Mouse (Mus musculus): ENCODE data around the gene 4930503B20Rik.
A peak's percentile ranks its signal among the peaks of the same experiment; 100 is the strongest.

4930503B20Rik gene

DNA sequence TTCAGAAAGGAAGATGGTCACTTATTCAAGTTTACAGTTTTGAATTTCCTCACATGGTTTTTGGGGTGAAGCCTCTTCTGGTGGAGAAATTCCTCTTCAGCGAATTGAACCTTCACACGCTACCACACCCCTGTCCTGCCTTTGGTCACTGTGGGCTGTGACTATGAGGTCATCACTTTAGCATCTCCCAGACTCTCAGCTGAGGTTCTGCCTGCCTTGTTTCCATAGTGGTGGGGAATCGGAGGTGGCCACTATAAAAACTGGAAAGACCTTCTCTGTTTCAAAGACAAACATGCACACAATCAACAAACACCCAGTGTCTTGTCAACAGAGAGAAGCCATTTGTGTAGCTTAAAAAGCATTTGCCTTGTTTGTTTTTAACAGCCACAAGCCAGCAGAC lies at the start of gene 4930503B20Rik:
Gene 4930503B20Rik (minus strand): TSS at position 101 of the 400 bp plus-strand sequence.
- DNase-seq (ENCODE audit: low spot score) = no peak

DNA sequence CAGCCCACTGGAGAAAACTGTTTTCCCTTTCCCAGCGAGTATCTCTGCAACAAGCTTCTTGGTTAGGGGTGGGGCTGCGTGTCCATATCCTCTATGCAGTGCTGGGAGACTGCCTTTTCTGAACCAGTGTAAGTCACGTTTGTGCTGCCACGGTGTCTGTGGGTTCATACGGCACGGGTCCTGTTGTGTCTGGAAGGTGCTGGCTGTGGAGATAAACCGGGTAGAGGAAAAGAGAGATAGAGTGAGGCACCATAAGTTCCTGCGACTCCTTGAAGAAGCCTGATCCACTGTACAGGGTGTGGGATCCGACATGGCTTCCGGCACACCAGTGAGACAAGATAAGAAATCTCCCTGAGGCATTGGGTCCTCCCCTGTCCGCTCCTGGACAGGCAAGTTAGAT lies 48.9 kb upstream of the 4930503B20Rik start:
- no peak for DNase-seq (ENCODE audit: low spot score)

DNA sequence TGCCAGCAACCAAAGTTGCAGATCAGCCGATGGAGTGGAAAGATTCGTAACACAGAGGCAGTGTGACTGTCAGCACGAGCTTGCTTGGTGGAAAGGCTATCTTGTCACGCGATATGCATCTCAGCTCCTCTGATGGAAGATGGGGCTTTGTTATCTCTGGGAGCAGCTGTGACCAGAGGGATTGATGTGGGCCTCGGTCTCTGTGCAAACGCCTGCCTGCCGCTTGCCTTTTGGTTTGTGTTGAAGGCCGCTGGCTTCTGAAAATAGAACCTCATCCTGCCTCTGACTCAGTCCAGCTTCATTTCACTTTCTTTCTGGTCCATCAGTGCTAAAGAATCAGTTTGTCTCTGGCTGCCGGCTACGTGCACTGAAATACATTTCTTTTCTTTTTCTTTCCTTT lies 47.9 kb upstream of the 4930503B20Rik start:
- DNase-seq (ENCODE audit: low spot score) = peak; percentile 29

DNA sequence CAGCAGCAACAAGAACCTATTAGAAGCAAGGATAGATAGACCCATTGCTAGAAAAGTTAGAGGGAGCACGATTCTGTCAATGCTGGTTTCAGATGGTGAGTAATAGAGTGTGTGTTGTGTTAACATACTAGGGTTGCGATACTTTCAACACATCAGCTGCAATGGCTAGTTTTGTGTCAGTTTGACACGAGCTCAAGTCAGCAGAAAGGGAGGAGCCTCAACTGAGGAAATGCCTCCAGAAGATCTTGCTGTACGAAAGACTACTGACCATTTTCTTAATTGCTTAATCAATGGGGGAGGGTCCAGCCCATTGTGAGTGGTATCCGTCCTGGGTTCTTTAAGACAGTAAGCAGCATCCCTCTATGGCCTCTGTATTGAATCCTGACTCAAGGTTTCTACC lies 41.4 kb upstream of the 4930503B20Rik start:
- no peak for DNase-seq (ENCODE audit: low spot score)

DNA sequence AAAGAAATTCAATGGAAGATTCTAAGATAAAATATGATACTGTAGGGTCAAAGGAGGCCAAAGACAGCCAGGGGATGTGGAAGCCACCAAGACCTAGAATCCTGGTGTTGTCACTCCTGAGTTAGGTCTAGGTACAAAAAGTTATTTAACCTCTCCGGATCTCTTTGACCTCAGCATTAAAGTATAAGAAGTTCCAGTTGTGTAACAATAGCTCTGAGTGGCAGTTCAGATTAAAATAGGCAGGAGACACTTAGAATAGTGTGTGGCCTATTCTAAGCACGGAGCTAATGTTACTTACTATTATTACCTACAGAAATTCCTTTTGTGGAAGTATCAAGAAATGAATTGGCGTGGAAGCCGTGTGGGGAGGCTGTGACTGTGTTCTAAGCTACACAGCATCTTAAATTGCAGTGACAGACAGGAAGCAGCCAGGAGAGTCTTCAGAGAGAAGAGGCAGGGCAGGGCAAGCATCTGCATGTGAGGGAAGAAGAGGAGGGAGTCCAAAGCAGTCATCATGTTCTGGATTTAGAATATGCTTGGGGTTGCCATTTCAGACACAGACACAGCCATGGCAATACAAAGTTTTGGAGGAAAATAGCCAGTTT lies 36.1 kb upstream of the 4930503B20Rik start:
- no peak for DNase-seq (ENCODE audit: low spot score)

DNA sequence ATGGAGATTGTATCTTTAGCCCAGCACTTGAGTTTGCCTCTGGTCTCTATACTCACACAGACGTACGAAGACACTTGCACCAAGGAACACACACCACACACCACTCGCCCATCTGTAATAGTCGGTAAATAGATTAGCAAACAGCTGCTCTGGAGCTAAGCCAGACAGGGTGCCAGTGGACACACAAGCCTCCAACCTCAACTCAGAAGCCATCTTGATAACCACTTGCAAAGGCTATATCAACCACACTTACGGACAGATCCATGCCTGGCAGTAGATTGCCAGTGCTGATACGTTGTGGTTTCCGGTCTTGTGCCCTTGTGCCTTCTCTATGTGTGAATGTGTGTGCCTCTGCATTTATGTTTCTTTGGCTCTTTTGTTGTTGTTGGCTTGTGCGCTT lies 35.3 kb upstream of the 4930503B20Rik start:
- no peak for DNase-seq (ENCODE audit: low spot score)

DNA sequence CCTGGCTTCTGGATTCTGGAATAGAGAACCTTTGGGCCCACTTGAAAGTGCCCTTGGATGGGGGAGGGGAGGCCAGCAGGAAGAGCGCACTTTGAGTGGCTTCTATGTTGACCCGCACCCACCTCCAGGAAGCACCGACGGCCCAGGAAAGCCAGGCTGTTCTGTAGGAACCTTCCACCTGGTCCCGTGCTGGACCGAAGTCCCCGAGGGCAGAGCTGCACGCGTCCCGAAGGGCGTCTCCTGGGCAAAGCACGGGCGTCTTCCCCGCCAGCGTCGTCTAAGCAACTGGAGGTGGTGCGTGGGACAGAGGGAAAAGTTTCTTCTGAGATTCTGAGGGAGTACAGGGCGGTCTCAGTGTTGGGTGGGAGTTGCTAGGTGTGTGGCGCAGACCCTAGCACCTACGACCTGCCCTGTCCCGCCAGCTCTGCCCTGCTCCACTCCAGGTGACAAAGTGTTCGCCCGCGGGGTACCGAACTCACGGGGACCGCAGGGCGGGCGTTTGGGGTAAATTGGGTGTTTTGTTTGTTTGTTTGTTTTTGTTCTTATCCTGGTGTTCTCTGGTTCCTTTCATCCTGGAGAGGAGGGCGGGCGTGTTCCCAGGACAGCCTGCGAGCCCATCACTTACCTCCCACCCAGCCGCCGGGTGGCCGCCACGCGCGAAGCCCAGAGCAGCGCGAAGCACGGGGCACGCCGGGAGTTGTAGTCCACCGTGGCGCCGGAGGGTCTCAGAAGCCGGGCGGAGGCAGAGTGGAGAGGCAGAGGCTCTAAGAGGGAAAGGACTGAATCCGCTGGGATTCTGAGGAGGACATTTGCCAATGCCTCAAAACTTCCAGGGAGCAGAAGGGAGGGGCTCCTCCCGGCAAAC lies 33.9 kb upstream of the 4930503B20Rik start, which contains the start of gene Samd13:
Gene Samd13 (minus strand): TSS at position 782 of the 865 bp plus-strand sequence.
- peak; percentile 82 for DNase-seq (ENCODE audit: low spot score)

DNA sequence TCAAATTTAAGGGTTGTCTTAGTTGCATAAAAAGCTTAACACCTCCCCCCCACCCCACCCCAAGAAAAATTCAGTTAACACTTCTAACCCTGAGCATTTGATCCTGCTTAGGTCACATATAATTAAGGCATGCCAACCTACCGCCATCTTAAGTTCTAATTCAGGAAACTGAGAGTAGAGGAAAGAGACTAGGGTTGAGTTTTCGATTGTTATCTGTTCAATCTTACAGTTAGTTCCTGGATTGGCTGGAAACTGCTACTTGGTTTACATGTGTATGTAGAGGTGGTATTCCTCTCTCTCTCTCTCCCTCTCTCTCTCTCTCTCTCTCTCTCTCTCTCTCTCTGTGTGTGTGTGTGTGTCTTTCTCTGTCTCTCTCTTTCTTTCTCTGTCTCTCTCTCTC lies 32.0 kb upstream of the 4930503B20Rik start:
- no peak for DNase-seq (ENCODE audit: low spot score)

DNA sequence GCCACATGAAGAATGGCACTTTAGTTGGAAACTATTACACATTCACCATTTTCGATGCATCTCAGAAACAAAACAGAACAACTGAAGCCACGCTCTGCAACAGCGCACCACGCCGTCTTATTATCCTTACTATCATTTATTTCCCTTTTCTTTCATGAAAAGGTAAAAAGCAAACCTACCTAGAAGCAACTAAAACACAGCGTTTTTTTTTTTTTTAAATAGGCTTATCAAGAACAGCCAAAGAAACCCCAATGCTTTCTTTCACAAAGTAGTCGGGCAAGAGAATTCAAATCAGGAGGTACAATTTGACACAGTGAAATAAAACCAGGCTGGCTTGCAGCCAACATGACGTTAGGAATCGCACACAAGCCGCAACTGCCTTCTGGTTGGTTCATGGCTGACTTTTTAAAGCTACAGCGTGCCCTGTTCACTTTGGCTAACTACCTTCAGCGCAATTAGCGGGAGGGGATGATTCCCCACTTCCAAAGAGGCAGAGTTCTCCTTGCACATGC lies 31.1 kb upstream of the 4930503B20Rik start:
- peak; percentile 10 for DNase-seq (ENCODE audit: low spot score)

DNA sequence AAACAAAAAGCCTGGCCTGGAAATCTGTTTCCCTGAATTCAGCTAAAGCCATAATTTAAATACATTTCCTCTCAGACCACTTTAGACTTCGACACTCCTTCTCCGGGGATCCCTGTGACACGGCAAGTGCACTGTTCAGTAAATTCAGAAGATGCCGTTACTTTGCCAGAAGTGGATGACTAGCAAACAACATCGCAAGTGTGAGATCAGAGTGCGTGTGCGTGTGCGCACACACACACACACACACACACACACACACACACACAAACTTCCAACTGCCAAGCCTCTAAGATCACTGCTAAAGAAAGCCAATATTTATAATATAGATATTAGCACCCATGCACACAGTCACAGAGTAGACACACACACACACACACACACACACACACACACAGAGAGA lies 30.6 kb upstream of the 4930503B20Rik start:
- DNase-seq (ENCODE audit: low spot score) = no peak

DNA sequence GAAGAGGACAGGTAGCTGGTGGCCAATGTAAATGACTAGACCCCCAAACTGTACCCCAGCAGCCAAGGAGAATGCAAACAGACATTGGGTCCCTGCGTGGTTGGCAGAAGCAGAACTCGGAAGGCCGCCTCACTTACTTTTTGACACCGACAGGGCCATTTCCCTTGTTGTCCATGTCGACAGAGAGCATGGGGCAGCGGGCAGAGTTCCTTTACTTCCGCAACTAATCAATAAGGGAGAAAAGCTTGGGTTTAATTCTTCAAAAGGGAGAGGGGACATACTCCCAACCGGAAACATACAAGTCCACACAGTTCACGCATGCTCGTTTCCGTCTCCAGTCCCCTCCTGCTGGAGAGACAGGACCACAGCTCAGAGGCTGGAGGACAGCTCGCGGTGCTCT lies 29.5 kb upstream of the 4930503B20Rik start:
- DNase-seq (ENCODE audit: low spot score) = no peak

DNA sequence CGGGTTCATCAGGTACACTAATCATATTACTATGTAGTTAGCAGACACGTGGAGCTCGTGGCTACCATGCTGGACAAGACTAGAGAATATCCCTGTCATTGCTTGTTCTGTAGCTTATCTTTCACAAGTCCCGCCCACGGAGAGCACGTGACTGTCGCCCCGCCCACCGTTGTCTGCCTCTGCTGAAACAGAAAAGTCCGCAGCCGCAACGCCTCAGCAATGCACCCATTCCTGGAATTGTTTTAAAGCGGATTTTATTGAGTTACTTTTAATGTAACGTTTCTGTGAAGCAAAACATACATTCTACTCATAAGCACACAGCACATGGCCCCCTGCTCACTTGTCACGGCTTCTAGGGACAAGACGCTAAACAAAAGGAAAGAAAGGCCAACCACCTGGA lies 28.5 kb upstream of the 4930503B20Rik start:
- no peak for DNase-seq (ENCODE audit: low spot score)

DNA sequence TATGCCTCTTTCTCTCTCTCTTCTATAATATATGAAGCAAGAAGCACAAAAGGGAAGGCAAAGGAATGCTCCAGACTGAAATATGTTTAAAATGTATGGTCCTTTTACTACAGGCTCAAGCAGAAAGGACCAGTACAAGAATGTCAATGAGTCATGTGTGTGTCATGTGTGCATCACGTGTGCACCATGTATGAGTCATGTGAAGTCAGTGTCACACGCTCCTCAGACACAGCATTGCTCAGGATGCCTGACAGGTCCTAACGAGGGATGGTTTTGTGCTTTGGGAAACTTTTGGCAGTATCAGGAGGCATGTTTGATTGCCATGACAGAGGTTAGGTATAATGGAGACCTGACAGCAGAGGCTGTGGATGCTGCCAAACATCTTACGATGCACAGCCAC lies 25.1 kb upstream of the 4930503B20Rik start:
- no peak for DNase-seq (ENCODE audit: low spot score)

DNA sequence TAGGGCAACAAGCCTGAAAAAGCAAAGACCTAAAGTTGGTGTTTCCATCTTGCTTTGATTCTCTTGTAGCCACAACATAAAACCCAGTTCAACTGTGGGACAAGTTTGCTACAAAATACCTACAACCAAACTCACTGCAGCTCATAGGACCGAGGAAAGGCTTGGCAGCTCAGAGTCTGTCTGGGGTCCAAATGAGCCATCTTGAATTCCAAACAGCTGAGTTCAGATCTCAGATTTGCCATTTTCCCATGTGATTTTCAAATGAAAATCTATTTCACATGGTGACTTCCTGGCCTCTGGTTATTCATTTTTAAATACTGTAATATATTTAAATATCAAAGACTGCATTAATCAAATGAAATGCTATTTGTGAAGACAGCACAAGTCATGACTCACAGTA lies 24.0 kb upstream of the 4930503B20Rik start:
- no peak for DNase-seq (ENCODE audit: low spot score)

DNA sequence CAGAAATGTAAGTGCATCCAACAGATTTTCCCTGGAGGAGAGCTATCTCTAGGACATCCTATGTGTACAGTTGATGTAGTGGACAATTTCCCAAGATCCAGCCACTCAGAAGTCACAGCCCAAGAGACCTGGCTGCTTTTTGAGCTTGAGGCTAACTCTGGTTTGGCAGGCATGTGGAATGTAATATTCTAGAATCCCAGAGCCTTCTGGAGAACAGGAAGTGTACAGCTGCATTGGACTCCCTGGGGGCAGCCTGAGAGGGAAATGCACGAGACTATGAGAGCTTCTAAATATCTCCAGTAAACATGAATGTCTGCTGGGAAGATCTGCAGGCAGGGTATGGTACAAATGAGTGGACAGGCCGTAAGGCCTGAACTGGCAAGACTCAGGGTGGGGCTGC lies 20.0 kb upstream of the 4930503B20Rik start:
- no peak for DNase-seq (ENCODE audit: low spot score)

DNA sequence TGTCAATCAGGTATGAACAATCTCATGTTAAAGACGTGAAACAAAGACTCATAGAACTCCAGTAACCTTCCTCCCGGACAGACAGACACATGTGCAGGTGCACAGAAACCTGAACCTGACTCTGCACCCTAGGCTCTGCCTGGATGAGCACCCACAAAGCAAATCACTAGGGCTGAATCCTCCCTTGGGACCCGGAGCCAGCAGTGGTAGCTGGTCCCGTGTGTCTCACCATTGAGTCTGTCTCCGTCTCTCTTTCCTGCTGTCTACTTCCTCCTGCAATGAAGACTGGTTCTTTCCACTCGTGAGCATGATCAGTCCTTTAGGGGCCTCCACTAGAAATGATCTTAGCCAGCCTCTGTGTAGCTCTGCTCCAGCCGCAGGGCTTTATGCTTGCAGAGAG lies 10.8 kb upstream of the 4930503B20Rik start:
- no peak for DNase-seq (ENCODE audit: low spot score)

DNA sequence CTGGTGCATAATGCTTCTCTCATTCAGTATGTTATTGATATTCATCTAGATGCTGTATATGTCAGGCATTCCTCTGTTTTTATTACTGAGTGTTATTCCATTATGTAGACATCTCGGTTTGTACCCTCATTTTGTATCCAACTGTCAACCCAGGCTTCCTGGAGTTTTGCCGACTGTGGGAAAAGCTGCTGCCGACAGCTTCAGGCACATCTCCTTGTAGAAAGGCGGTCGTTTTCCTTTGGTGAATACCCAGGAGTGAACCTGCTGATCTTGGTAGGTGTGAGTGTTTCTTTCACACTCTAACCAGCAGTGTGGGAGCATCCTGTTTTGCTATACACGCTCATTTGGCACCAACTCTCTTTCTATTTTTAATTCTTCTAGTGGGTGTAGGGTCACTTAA lies 9.9 kb upstream of the 4930503B20Rik start:
- no peak for DNase-seq (ENCODE audit: low spot score)

DNA sequence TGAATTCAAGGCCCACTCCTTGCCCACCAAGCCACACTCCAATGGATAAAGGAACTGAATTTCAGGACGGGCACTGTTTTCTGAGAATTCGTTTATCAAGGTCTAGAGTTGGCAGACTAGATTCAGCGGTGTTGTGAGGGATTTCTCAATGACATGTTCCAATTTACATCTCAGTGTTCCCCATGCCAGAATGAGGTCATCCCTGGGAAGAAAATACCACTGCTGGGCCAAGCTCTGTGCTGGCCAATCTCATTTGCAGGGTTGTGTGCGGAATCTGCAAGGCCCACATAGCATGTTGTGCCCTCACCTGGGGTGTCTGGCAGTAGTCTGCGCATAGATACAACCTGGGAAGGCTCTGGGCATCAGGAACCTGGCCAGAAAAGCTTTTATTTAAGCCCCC lies 8.2 kb upstream of the 4930503B20Rik start:
- DNase-seq (ENCODE audit: low spot score) = no peak

DNA sequence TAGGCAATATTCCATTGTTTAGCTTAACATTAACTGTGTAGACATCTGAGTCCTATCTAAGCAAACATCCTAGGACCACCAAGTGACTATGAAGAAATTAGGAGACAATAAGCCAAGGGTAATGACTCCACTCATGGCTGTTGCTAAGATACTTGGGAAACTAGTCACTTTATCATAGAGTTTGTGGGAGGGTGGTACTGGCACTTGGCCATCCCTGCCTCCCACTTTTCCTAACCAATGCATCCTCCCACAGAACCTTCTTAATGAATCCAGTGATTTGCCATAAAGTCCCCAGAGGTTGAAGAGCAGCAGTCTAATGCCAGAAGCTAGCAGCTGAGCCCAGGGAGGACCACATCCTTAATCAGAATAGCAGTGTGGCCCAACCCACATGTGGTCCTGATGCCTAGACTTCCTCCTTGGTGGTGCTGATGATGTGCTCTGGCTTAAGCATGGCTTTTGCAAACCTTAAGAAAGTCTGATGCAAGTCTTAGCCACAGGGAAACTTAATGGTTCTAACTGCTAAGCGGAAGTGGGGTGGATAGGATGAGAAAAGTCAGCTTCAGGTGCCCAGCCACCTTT lies 7.0 kb upstream of the 4930503B20Rik start:
- no peak for DNase-seq (ENCODE audit: low spot score)

DNA sequence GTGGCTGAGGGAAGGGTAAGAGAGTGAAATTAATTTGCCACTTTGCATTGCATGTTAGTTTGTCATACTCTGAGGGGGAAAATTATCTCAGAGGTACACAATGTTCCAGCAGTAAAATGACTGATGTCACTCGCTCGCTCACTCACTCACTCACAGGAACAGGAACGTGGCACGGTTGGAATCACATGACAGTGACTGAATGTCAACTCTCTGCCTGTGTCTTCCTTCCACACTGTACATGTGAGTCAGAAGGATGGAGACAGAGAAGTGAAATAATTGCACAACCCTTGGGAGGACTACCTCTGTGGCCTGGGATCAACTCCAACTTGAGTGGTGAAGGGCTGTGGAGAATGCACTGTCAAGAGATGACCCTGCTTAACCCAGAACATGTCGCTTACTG lies 6.3 kb upstream of the 4930503B20Rik start:
- no peak for DNase-seq (ENCODE audit: low spot score)

DNA sequence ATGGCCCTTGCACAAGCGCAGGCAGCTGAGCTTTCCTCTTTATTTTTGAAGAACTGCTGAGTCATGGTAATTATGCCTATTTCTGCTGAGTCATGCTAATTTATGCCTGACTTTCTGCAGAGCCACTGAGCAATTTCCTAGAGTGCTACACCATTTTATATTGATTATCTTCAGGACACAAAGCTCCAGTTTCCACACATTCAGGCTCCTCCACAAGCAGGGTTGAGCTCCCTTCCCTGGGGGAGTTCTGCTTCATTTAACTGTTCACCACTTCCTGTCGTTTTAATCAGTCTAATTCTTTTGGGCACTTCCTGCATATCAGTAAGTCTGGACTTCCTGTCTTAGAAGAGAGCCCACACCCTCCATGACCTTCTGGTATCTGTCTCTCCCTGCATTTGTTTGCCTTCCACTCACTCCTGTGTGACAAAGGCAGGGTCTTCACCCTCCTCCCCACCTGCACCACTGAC lies 4.0 kb upstream of the 4930503B20Rik start:
- peak; percentile 20 for DNase-seq (ENCODE audit: low spot score)

DNA sequence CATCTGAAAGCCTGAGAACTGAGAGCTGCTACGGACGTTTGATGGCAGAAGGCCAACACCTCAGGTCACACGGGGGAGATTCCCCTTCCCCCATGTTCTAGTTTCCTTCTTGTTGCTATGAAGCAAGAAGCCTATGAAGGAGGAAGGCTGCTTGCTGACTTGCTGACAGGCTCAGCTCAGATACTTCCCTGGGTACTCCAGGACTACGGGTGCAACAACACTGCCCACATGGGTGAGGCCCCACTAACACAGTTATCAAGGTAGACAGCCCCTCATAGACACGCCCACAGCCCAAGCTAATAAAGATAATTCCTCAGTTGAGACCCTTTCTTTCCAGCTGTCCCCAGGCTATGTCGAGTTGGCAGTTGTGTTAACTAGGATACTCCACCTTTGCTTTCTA lies 2.6 kb upstream of the 4930503B20Rik start:
- no peak for DNase-seq (ENCODE audit: low spot score)

DNA sequence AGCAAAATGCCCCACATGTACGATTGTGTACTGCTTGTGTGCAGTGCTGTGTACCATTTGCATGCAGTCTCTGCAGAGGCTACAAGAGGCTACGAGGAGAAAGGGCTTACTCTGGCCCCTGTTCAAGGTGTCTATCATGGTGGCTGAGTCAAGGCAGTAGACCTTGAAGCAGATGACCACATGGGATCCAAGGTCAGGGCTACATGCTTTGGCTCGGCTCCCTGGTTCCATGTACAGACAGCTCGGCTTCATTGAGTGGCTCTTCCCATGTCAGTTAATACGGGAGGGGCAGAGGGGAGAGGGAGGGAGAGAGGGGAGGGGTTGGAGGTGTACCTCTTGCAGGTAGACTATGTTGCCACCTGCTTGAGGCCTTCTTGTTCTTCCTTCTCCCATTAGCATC lies 1.3 kb upstream of the 4930503B20Rik start:
- no peak for DNase-seq (ENCODE audit: low spot score)
